Mouse (Mus musculus) gastrocnemius, adult 2 months (tissue): Measurements from ENCODE around the gene Atad1. TPM values are rescaled to one million over a fixed set of nuclear protein-coding genes. Genes with fewer than 3 reads are reported as not detected.
"Not testable (repeated sequence)": the region's sequence is repeated elsewhere in the genome, so short reads cannot be mapped to it uniquely, and the experiment has no call there.

Source experiments
- DNase-seq: peaks from one replicate; pipeline ENCODE4 v3.0.0; 2022
- H3K27ac ChIP-seq: fragments of 200-600 bp; 2 replicates; pipeline ENCODE4 v1.8.1; 2022; ENCODE audit warnings: mild to moderate bottlenecking
- H3K4me3 ChIP-seq: fragments of 200-600 bp; 2 replicates; pipeline ENCODE4 v1.8.1; 2022; ENCODE audit warnings: mild to moderate bottlenecking, moderate library complexity
- CTCF ChIP-seq: fragments of 200-600 bp; IDR thresholded peaks from 2 replicates; pipeline ENCODE4 v1.8.1; 2022; ENCODE audit warnings: antibody characterized with exemption, mild to moderate bottlenecking, moderate library complexity
- intact Hi-C: fragments of 180-260 bp; cut with DNase I; formaldehyde crosslinking; loops from one replicate; pipeline ENCODE4 v1.15.1; 2025
- total RNA-seq, 2 experiments: library from RNA; stranded (reverse); gene quantifications; 2 replicates each; pipeline ENCODE4 v1.2.3; 2021

Gene Atad1
- total RNA-seq, 2 experiments from 2014 or later, result 55.3 to 71.6 TPM

DNA sequence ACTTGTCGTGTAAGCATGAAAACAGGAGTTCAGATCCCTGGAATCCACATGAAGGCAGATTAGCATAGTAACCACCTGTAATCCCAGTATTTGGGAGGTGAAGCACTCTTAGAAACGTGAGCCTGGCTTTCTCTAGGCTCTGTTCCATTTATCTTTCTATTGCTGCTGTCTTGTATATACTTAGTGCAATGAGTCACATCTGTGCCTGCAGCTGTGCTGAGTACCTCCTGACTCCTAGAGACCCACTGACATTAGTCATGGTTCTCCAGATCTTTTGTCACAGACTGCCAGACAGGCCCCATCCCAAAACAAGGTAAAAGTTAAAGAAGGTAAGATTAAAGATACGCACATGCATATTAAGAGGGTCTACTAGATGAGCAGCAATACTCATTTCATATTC, 37.4 kb downstream of the Atad1 start:
- TF ChIP-seq CTCF, result no peak
- no peak overlapping the region for H3K27ac ChIP-seq
- no peak overlapping the region for H3K4me3 ChIP-seq
- intact Hi-C loops, result no loop called here
- DNase-seq, result no peak

DNA sequence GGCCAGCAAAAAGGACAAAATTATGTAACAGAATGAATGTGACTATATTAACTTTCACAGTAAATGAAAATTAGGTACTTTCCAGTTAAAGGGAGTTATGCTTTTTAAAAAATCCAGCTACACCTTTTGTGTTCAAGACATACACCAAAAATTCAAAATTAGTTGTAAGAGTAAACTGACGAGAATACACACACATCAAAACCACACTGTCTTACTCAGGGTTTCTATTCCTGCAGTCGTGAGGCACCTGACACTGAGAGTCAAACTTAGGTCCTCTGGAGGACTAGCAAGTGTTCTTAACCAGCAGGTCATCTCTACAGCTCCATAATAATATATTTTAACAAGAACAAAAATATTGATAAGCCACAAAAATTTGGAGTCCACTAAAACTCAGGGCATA, 42.9 kb downstream of the Atad1 start:
- no peak overlapping the region for H3K4me3 ChIP-seq
- no peak for DNase-seq
- no peak overlapping the region for H3K27ac ChIP-seq
- intact Hi-C loops, result no loop called here
- TF ChIP-seq CTCF, result no peak

DNA sequence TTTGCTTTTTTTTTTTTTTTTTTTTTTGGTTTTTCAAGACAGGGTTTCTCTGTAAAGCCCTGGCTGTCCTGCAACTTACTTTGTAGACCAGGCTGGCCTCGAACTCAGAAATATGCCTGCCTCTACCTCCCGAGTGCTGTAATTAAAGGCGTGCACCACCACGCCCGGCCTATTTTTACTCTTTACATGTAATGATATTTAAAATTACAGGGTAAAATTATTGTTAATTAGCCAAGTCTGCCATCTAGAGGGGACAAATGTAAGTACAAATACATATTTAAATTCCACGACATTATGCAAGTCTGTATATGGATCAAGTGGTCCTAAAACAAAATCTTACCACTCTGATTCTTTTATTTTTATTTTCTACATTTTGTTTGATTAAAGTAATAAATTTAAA, 49.9 kb downstream of the Atad1 start:
- intact Hi-C loops, result loop anchor here (2.0 to 10.0 kb wide), 3 partner anchors 95 to 719 kb away; partner anchors contain the start of gene Papss2
- peak; percentile 29 for DNase-seq
- no peak overlapping the region for H3K27ac ChIP-seq
- H3K4me3 ChIP-seq, result no peak overlapping the region
- peak; percentile 68 for TF ChIP-seq CTCF

DNA sequence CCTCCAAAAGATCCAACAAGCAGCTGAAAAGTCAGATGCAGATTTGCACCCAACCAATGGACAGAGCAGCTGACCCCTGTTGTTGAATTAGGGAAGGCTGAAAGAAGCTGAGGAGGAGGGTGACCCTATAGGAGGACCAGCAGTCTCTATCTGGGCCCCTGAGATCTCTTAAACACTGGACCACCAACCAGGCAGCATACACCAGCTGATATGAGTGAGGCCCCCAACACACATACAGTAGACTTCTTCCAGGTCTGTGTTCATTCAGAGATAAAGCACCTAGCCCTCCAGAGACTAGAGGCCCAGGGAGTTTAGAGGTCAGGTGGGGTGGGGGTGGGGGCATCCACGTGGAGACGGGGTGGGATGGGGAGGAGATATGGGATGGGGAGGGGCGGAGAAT, 51.4 kb downstream of the Atad1 start:
- intact Hi-C loops, result loop anchor here (2.0 to 10.0 kb wide), 2 partner anchors 93 to 717 kb away; partner anchors contain the start of gene Papss2
- DNase-seq, H3K27ac ChIP-seq, H3K4me3 ChIP-seq: not testable (repeated sequence)

DNA sequence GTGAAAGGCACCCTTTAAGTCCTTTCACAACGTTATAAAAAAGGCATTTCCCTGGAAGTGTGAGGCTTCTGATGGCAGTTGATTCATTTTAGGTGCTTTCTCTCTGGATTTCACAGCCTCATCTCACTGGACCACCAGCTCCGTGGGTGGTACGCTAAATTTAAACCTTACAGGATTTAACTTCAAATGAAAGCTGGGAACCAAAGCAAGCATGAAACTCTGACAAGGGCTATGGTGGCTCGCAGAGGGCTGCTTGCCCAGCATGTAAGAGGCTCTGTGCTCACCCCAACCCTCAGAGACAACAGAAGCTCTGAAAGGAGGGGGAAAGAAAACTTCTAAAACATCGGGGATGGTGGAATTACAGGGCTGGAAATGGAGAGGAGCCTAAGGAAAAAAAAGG, 51.9 kb downstream of the Atad1 start:
- Histone ChIP-seq H3K4me3 (no peak overlapping the region), H3K27ac (no peak overlapping the region)
- intact Hi-C loops, result loop anchor here (2.0 to 10.0 kb wide), 2 partner anchors 93 to 717 kb away; partner anchors contain the start of gene Papss2
- no peak for TF ChIP-seq CTCF
- DNase-seq, result no peak

DNA sequence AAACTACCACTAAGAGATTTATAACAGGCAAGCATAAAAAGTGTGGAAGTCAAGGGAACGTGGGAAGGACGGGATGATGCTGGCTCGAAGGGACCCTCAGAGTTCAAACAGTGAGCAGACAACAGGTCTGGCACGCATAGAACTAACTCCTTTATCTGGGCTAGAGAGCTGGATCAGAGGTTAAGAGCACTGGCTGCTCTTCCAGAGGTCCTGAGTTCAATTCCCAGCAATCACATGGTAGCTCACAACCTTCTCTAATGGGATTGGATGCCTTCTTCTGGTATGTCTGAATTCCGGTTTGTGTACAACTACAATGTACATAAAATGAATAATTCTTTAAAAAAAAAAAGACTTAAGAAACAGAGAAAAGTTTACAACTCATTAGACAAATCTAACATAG, 56.5 kb downstream of the Atad1 start:
- H3K27ac ChIP-seq, result no peak overlapping the region
- intact Hi-C loops, result loop anchor here (10.0 kb wide), 1 partner anchor 88 kb away; the partner anchor contains the start of gene Papss2
- DNase-seq, result no peak
- no peak for TF ChIP-seq CTCF
- H3K4me3 ChIP-seq, result no peak overlapping the region

DNA sequence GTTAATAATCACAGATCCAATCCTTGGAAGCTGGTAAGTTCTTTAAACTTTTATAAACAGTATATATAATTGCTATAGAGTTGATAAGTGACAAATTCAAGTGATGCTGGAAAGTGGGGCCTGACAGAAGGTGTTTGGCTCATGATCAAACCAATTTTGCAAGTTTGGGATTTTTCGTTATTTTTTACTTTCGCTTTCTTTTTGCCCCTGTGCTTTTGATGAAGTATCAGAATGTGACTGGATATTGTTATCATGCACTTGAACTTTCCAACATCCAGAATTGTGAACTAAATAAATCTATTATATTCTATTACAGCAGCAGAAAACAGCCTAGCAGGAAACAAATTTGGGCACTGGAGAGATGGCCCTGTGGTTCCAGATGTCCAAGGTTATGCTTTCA, 58.7 kb downstream of the Atad1 start:
- Histone ChIP-seq H3K27ac (no peak overlapping the region), H3K4me3 (peak overlapping the region; percentile 54)
- intact Hi-C loops, result loop anchor here (10.0 kb wide), 1 partner anchor 86 kb away; the partner anchor contains the start of gene Papss2
- no peak for TF ChIP-seq CTCF
- no peak for DNase-seq

DNA sequence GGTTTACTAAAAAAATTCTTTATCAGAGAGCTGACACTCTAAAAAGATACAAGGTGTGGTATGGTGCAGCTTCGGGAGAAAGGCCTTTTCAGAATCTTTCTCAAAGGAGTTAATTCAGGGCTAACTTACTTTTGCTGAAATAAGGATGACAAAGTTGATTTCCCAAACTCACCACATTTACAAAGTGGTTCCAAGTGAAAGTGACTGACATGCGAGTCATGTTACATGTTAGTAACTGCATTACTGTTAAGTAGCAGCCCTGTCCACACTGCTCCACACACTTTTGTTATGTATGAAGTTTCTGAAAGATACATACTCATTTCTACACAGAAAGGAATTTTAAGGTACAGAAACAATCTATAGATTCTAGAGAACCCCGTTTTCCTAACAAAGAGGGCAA, 63.8 kb downstream of the Atad1 start:
- Histone ChIP-seq H3K4me3 (no peak overlapping the region), H3K27ac (no peak overlapping the region)
- no peak for TF ChIP-seq CTCF
- no peak for DNase-seq
- intact Hi-C loops, result no loop called here

DNA sequence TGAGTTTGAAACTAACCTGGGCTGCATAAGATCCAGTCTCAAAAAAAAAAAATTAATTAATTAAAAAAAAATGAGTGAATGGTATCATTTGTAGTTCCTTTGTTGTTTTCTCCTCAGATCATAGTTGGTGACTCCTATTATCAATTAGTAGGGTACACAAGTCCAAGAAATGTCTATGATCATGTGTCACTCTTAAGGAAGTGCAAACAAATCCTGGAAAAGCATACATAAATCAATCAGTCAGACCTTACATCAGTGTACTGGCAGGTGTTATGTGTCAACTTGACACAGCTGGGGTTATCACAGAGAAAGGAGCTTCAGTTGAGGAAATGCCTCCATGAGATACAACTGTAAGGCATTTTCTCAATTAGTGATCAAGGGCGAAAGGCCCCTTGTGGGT, 71.8 kb downstream of the Atad1 start:
- intact Hi-C loops, H3K4me3 ChIP-seq, DNase-seq, H3K27ac ChIP-seq: not testable (repeated sequence)

DNA sequence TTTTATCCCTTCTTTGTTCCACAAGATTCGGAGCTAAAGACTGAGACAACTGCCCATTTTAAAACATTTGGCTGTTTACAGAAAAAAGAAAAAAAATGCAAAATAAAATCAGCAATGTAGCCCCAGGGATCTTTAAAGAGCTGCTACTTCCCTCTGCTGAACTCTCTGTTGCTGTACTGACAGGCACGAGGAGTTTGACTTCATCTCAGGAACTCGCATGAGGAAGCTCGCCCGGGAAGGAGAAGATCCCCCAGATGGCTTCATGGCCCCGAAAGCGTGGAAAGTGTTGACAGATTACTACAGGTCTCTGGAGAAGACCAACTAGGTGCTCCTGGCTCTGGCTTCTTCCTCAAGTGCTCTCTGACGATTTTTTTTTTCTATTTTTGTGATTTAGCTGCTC, 74.3 kb downstream of the Atad1 start:
- peak; percentile 19 for DNase-seq
- no peak for TF ChIP-seq CTCF
- intact Hi-C loops, result no loop called here

DNA sequence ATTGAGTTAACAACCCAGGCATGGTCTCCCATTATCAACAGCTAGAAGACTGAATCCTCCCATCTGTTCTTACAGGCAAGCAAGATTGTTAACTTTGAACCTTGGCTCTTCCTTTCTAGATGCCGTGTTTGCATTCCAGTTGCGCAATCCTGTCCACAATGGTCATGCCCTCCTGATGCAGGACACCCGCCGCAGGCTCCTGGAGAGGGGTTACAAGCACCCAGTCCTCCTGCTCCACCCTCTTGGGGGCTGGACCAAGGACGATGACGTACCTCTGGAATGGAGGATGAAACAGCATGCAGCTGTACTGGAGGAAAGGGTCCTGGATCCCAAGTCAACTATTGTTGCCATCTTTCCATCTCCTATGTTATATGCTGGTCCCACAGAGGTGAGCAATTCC, 76.7 kb downstream of the Atad1 start:
- TF ChIP-seq CTCF, result no peak
- intact Hi-C loops, result no loop called here
- no peak overlapping the region for H3K4me3 ChIP-seq
- H3K27ac ChIP-seq, result no peak overlapping the region
- no peak for DNase-seq

More for the DNA sequence above, 74.3 kb downstream of the Atad1 start:
- H3K27ac ChIP-seq, result no peak overlapping the region
- no peak overlapping the region for H3K4me3 ChIP-seq

DNA sequence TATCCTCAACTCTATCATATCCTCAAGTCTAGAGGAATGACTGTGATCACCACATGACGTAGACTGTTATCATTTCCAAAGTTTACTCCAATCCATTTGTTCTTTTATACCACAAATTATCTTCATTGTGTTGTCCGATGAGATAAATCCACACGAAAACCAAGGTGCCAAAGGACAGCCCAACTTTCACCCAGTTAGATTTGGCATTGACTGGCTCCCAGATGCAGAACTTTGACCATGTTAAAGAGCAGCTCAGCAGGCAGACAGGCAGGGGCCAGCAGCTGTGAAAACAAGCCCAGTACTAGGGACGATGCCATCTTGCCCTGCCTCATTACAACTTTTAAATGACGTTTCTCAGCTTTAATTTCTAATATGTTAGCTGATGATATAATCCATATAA, 80.2 kb downstream of the Atad1 start:
- no peak for DNase-seq
- intact Hi-C loops, result no loop called here
- TF ChIP-seq CTCF, result no peak
- H3K27ac ChIP-seq, result no peak overlapping the region
- no peak overlapping the region for H3K4me3 ChIP-seq

DNA sequence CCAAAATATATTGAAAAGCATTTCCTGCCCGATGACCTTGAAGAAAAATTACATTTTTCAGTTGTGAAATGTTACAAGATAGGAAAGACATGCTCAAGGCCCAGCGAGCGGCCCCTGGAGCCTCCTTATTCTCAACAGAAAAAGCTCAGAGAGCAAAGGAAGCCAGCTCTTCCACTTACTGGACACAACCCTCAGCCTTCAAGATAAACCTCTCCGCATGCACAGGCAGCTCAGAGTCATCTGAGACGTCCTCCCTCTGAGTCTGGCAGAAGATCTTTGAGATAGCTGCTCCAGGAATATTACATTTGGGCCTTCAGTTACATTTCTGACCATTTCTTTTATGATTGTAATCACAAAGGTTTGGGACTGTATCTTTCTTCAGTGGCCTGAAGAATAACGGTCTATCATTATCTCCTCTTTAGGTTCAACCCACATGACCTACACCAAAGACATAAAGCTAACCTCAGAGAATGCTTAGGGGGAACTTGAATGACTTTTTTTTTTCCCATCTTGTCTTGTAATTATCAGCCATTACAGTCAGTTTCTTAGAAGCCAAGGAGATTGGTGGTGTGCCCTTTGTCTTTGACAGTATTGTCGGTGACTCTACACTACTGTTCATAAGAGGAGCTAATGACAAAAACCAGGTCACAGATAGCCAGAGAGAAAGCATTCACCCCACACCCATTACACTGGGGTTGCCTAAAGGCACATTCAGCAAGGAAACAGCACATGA, 85.8 kb downstream of the Atad1 start:
- intact Hi-C loops, result no loop called here
- TF ChIP-seq CTCF, result no peak
- no peak for DNase-seq

DNA sequence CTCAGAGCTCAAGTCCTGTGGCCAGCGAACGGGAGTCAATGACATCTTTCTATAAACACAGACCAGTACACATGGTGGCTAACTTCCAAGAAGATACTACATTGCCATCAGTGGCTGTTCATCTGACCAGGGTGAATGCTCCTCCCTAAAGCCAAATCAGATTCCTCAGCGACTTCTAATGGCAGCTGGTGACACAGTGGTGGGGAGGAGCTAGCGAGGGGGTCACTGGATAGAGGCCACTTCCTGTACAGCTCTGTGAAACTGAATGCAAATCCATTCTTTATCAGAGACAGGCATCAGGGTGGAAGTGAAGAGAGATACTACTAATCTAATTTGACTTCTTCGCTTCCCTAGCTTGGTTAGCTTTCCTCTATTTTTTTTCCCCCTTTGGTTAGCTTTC, 86.5 kb downstream of the Atad1 start:
- intact Hi-C loops, result no loop called here
- no peak overlapping the region for H3K4me3 ChIP-seq
- H3K27ac ChIP-seq, result no peak overlapping the region
- TF ChIP-seq CTCF, result no peak
- DNase-seq, result no peak

More for the DNA sequence above, 85.8 kb downstream of the Atad1 start:
- Histone ChIP-seq H3K27ac (no peak overlapping the region), H3K4me3 (no peak overlapping the region)
